Mouse (Mus musculus) forebrain, embryonic 16.5 days (tissue): ENCODE measurements at regions not wholly inside any gene's neighbourhood (a gene's known extent, or its start where the extent isn't known, plus 50 kb on each side); places are given as distances from the start of the nearest gene placed in this dataset.

Source experiments
- ATAC-seq: fragments of 200-750 bp; cut with Nextera tagmentation; 2 replicates; pipeline ENCODE4 v1.8.0; 2017; ENCODE audit warnings: mild to moderate bottlenecking, moderate library complexity
- H3K27ac ChIP-seq: fragments of 300-500 bp; sonication (generic); 2 replicates; pipeline ENCODE4 v1.5.1; 2014; ENCODE audit warnings: low read length, control low read depth
- H3K27me3 ChIP-seq: fragments of 300-500 bp; sonication (generic); replicated peaks from 2 replicates; pipeline ENCODE4 v1.6.1; 2014; ENCODE audit warnings: low read length; ENCODE audit not compliant: control insufficient read depth, insufficient read depth
- H3K36me3 ChIP-seq: fragments of 300-500 bp; sonication (generic); 2 replicates; pipeline ENCODE4 v1.6.1; 2014; ENCODE audit not compliant: control insufficient read depth, insufficient read depth
- H3K4me1 ChIP-seq: fragments of 300-500 bp; sonication (generic); replicated peaks from 2 replicates; pipeline ENCODE4 v1.6.1; 2014; ENCODE audit warnings: low read length; ENCODE audit not compliant: control insufficient read depth, insufficient read depth
- H3K4me2 ChIP-seq: fragments of 300-500 bp; sonication (generic); 2 replicates; pipeline ENCODE4 v1.6.1; 2014; ENCODE audit warnings: mild to moderate bottlenecking, low read length, control low read depth
- H3K4me3 ChIP-seq: fragments of 300-500 bp; sonication (generic); replicated peaks from 2 replicates; pipeline ENCODE4 v1.5.1; 2014; ENCODE audit warnings: mild to moderate bottlenecking, low read length, control low read depth
- H3K9ac ChIP-seq: fragments of 300-500 bp; sonication (generic); replicated peaks from 2 replicates; pipeline ENCODE4 v1.6.1; 2014; ENCODE audit warnings: low read depth, low read length, control low read depth
- H3K9me3 ChIP-seq: fragments of 300-500 bp; sonication (generic); 2 replicates; pipeline ENCODE4 v1.6.1; 2016; ENCODE audit warnings: low read length; ENCODE audit not compliant: control insufficient read depth
- WGBS: fragments of 180-500 bp; shearing (Covaris S2); extraction: QIAGEN DNeasy Blood & Tissue Kit; methylation state at CpG from one replicate; pipeline ENCODE4 v1.1.7; 2014; 5-methylcytosine and 5-hydroxymethylcytosine counted together

DNA sequence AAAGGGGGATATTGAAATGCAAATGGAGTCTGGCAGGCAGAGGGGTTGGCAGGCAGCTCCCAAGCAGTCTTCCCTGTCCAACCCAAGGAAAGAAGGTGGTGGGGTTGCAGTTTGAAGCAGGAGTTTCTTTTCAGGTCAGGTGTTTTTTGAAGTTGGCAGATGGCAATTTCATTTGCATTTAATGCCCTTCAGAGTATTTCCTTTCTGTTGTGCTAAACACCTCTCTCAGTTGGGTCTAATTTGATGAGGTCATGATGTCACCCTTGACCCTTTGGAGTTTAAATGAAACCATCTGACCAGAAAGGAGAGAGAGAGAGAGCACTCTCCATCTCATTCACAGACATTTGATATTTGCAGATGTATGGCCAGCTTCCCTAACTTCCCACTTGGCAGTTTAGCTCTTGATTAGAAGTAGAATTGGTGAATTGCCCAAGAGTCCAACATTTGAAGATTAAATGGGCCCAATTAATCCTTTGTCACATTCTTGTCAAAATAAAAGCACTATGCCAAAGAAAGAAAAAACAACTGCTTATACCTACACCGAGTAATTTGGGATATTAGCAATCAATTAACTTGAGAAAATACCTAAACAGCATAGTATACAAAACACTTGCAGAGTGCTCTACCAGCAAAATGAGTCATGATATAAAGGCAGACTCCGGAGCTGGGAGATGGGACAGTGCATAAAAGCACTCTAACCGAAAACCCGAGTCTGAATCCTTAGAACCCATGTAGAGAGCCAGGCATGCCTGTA is 111.8 kb upstream of the Rab11fip2 start:
- H3K9me3 ChIP-seq = no peaks in the 10 kb centered on the region
- no peak overlapping the region for H3K9ac ChIP-seq
- peak; percentile 81 for ATAC-seq
- peaks cover 8% of the 10 kb centered on the region for H3K4me1 ChIP-seq
- no peak overlapping the region for H3K27ac ChIP-seq
- peaks cover 12% of the 10 kb centered on the region for H3K27me3 ChIP-seq
- H3K36me3 ChIP-seq = no peaks in the 10 kb centered on the region
- no peak overlapping the region for H3K4me2 ChIP-seq
- 19% methylated on average over 4 of the region's 4 CpGs for WGBS
- H3K4me3 ChIP-seq = no peak overlapping the region

DNA sequence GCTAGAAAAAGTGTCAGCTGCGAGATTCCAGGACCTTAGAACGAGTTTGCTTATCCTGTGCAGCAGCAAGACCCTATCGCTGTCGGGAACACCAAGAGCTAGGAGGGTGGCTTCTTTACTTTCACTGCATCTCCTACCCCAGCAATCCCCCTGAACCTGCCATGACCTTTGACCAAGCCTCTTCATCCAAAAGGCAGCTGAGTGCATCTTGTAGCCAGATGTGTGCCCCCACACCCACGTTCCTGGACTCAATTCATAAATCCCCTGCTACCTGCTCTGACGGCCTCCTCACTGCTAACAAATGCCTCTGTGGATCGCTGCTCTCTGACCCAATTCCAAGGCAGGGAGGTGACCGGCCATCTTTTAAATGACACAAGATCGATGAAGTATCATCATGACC is 107.7 kb upstream of the Rab11fip2 start:
- Histone ChIP-seq H3K36me3 (no peaks in the 10 kb centered on the region), H3K4me2 (no peak overlapping the region), H3K4me3 (no peak overlapping the region), H3K27me3 (peaks cover under 1% of the 10 kb centered on the region), H3K9me3 (no peaks in the 10 kb centered on the region), H3K4me1 (peaks cover 8% of the 10 kb centered on the region), H3K9ac (no peak overlapping the region), H3K27ac (no peak overlapping the region)
- no peak for ATAC-seq
- 80% methylated on average over 9 of the region's 9 CpGs for WGBS

DNA sequence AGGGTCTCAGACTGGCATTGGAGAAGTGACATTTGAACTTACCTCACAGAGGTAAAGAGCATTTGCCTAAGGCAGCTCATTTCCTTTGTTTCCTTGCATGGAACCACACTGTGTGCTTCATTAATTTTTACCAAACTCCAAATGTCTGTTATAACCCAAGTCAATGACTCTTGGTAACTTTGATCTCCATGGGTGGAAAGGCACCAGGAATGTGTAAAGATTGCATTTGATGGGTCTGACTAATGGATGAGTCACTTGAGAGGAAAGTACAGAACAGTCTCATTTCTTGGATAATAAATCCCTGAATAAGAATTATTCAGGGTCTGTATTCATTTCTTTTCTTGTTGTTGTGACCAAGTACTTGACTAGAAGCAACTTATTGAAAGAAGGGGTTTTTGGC is 97.3 kb upstream of the Rab11fip2 start:
- 0 out of 2 replicates have a peak, but pooled peaks cover 2% of the 10 kb centered on the region for H3K4me1 ChIP-seq
- ATAC-seq = no peak
- no peaks in the 10 kb centered on the region for H3K9me3 ChIP-seq
- no peaks in the 10 kb centered on the region for H3K27me3 ChIP-seq
- no peaks in the 10 kb centered on the region for H3K36me3 ChIP-seq
- H3K9ac ChIP-seq = no peak overlapping the region
- no peak overlapping the region for H3K27ac ChIP-seq
- no peak overlapping the region for H3K4me3 ChIP-seq
- H3K4me2 ChIP-seq = no peak overlapping the region

DNA sequence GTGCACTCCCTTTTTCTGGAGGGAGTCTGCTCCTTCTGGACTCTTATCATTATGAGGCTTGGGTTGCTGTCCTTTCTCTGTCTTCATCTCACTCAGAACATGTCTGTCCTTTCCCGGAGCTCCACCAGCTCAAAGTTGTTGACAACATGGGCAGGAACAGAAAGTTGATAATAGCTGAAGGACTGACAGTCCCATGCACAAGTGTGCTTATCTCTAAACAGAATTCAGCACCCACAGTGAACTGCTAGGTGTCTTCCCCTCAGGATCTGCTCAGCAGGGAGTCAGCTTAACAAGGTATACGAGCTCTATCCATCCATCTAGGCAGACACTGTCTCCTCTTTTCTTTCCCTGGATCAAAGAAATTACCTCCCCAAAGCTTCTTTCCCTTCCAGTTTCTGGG is 89.2 kb upstream of the Rab11fip2 start:
- Histone ChIP-seq H3K36me3 (no peaks in the 10 kb centered on the region), H3K4me1 (no peaks in the 10 kb centered on the region), H3K27me3 (no peaks in the 10 kb centered on the region), H3K27ac (no peak overlapping the region), H3K4me3 (no peak overlapping the region), H3K4me2 (no peak overlapping the region), H3K9ac (no peak overlapping the region), H3K9me3 (no peaks in the 10 kb centered on the region)
- no peak for ATAC-seq
- WGBS = 83% methylated on average over 2 of the region's 2 CpGs

DNA sequence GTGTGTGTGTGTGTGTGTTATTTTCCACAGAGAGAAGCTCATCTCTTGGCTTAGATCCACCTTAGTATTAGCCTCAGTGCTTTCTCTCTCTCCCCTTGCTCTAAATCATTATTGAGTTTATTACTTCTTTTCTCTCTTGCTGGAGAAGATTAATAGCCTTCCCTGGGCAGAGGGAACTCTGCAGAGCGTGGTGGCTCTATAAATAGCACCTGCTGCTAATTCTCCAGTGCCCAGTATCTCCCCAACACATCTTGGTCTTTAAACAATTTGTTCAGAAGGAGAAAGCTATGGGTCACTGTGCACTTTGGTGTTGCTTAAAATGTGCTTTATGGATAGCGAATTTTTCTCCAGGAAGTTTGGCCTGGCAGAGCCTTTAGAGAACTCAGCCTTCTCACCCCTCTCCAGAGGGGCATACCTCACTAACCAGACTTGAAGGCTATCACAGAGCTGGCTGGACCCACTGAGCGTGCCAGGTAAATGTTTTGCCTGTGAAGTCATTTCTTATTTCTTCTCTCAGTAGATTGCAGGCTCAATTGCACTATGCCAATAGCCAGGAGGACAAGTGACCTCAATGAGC is 86.8 kb upstream of the Rab11fip2 start:
- H3K4me1 ChIP-seq = no peaks in the 10 kb centered on the region
- H3K9me3 ChIP-seq = no peaks in the 10 kb centered on the region
- ATAC-seq = no peak
- H3K27me3 ChIP-seq = no peaks in the 10 kb centered on the region
- H3K4me3 ChIP-seq = no peak overlapping the region
- H3K4me2 ChIP-seq = no peak overlapping the region
- no peak overlapping the region for H3K9ac ChIP-seq
- no peak overlapping the region for H3K27ac ChIP-seq
- no peaks in the 10 kb centered on the region for H3K36me3 ChIP-seq
- WGBS = 69% methylated on average over 3 of the region's 3 CpGs

- no peak for ATAC-seq
- Histone ChIP-seq H3K4me2 (no peak overlapping the region), H3K9ac (no peak overlapping the region), H3K27me3 (no peaks in the 10 kb centered on the region), H3K4me1 (no peaks in the 10 kb centered on the region), H3K4me3 (no peak overlapping the region), H3K36me3 (no peaks in the 10 kb centered on the region), H3K27ac (no peak overlapping the region), H3K9me3 (no peaks in the 10 kb centered on the region)
- 75% methylated on average over 4 of the region's 4 CpGs for WGBS
Observed at GRCm38 (mm10) chr19:60029720-60030119, 86.3 kb upstream of the Rab11fip2 start.

- H3K9ac ChIP-seq = no peak overlapping the region
- no peaks in the 10 kb centered on the region for H3K27me3 ChIP-seq
- 2% methylated on average over 12 of the region's 12 CpGs for WGBS
- H3K9me3 ChIP-seq = no peaks in the 10 kb centered on the region
- ATAC-seq = peak; percentile 38; the same call in 1 of the 2 replicates
- peak overlapping the region; percentile 35 for H3K4me2 ChIP-seq
- H3K4me1 ChIP-seq = peaks cover 15% of the 10 kb centered on the region
- no peak overlapping the region for H3K4me3 ChIP-seq
- no peaks in the 10 kb centered on the region for H3K36me3 ChIP-seq
- no peak overlapping the region for H3K27ac ChIP-seq
Observed at GRCm38 (mm10) chr19:60015614-60016300, 72.3 kb upstream of the Rab11fip2 start.

- Histone ChIP-seq H3K9me3 (no peaks in the 10 kb centered on the region), H3K4me3 (no peak overlapping the region), H3K27ac (no peak overlapping the region), H3K9ac (no peak overlapping the region), H3K27me3 (no peaks in the 10 kb centered on the region), H3K4me1 (no peaks in the 10 kb centered on the region), H3K4me2 (no peak overlapping the region), H3K36me3 (no peaks in the 10 kb centered on the region)
- no peak for ATAC-seq
- WGBS = 86% methylated on average over 1 of the region's 1 CpGs
Observed at GRCm38 (mm10) chr19:59995557-59995956, 52.1 kb upstream of the Rab11fip2 start.
